Mouse (Mus musculus) G1E-ER4 (cell line): ENCODE measurements at regions not wholly inside any gene's neighbourhood (a gene's known extent, or its start where the extent isn't known, plus 50 kb on each side); places are given as distances from the start of the nearest gene placed in this dataset.

Experiments used
- GATA1 ChIP-seq: IDR thresholded peaks from one replicate; pipeline ENCODE4 v1.8.0; 2012; ENCODE audit warnings: low read length, inconsistent platforms

- no peak for TF ChIP-seq GATA1
Measured at GRCm38 (mm10) chr2:133326290-133327050, 225.5 kb upstream of the Bmp2 start.

- no peak for TF ChIP-seq GATA1
Measured at GRCm38 (mm10) chr2:133327653-133328052, 224.3 kb upstream of the Bmp2 start.

- TF ChIP-seq GATA1, result no peak
Measured at GRCm38 (mm10) chr2:133336177-133336901, 215.6 kb upstream of the Bmp2 start.

GRCm38 (mm10) chr2:133338150-133338549, 213.8 kb upstream of the Bmp2 start:
- no peak for TF ChIP-seq GATA1

GRCm38 (mm10) chr2:133341352-133341751, 210.6 kb upstream of the Bmp2 start:
- no peak for TF ChIP-seq GATA1

GRCm38 (mm10) chr2:133345964-133346788, 205.8 kb upstream of the Bmp2 start:
- no peak for TF ChIP-seq GATA1

- TF ChIP-seq GATA1, result no peak
Measured at GRCm38 (mm10) chr2:133346789-133347424, 205.1 kb upstream of the Bmp2 start.

GRCm38 (mm10) chr2:133351306-133351705, 200.7 kb upstream of the Bmp2 start:
- no peak for TF ChIP-seq GATA1

GRCm38 (mm10) chr2:133352800-133353199, 199.2 kb upstream of the Bmp2 start:
- TF ChIP-seq GATA1, result no peak

GRCm38 (mm10) chr2:133362693-133363443, 189.1 kb upstream of the Bmp2 start:
- TF ChIP-seq GATA1, result no peak

GRCm38 (mm10) chr2:133371490-133372215, 180.3 kb upstream of the Bmp2 start:
- TF ChIP-seq GATA1, result no peak

GRCm38 (mm10) chr2:133373543-133373942, 178.4 kb upstream of the Bmp2 start:
- TF ChIP-seq GATA1, result peak; percentile 33

- no peak for TF ChIP-seq GATA1
Measured at GRCm38 (mm10) chr2:133381054-133381453, 170.9 kb upstream of the Bmp2 start.

GRCm38 (mm10) chr2:133383135-133383920, 168.6 kb upstream of the Bmp2 start:
- no peak for TF ChIP-seq GATA1
